Mouse (Mus musculus): ENCODE data around the gene Fam240a. TPM values are rescaled to one million over a fixed set of nuclear protein-coding genes. Genes with fewer than 3 reads are reported as not detected.
A peak's percentile ranks its signal among the peaks of the same experiment; 100 is the strongest.

Fam240a gene
- total and polyA plus RNA-seq, 2 experiments from 2014 or later = not detected

DNA sequence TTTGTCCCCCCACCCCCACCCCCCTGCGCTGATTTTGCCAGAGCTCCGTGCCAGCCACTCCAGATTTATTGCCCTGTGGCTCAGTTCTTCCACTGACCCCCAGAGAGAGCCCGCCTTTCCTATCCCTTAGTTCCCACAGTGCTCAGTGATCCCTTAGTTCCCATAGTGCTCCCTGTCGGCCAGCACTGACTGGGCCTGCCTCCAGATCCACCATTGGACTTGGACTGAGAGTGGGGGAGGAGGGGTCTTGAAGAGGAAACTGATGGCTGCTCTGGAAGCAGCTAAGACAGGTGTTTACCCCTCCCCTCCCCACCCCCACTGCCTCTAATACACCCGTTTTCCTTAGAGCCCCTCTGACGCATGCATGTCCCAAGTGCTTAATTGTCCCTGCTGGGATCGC, 20.7 kb downstream of the Fam240a start:
- Histone ChIP-seq H3K27me3 (ENCODE audit: insufficient read depth, low read length) (no peaks in the 10 kb centered on the region), H3K9ac (replicated peaks; ENCODE audit: low read length, poor library complexity, severe bottlenecking) (no peak overlapping the region), H3K4me1 (ENCODE audit: insufficient read depth, low read length) (no peaks in the 10 kb centered on the region), H3K36me3 (ENCODE audit: insufficient read depth, low read length) (no peaks in the 10 kb centered on the region), H3K9me3 (ENCODE audit: low read length) (no peaks in the 10 kb centered on the region), H3K4me2 (ENCODE audit: low read depth, low read length, poor library complexity, severe bottlenecking) (no peak overlapping the region), H3K4me3 (ENCODE audit: low read depth, low read length) (no peak overlapping the region), H3K27ac (ENCODE audit: low read depth, low read length) (no peak overlapping the region)
- 18% methylated on average over 7 of the region's 7 CpGs for WGBS
- no peak for TF ChIP-seq CTCF (IDR thresholded peaks at IDR 0.05)
- DNase-seq (ENCODE audit: low spot score) (no peak), ATAC-seq (ENCODE audit: low FRiP score) (no peak)

- DNase-seq (ENCODE audit: low spot score) (no peak), ATAC-seq (ENCODE audit: low FRiP score) (no peak)
- H3K9me3 ChIP-seq (ENCODE audit: low read length) = no peaks in the 10 kb centered on the region
- H3K4me3 ChIP-seq (ENCODE audit: low read depth, low read length) = no peak overlapping the region
- TF ChIP-seq CTCF (IDR thresholded peaks at IDR 0.05) = no peak
- no peak overlapping the region for H3K9ac ChIP-seq (replicated peaks; ENCODE audit: low read length, poor library complexity, severe bottlenecking)
- no peaks in the 10 kb centered on the region for H3K27me3 ChIP-seq (ENCODE audit: insufficient read depth, low read length)
- no peak overlapping the region for H3K27ac ChIP-seq (ENCODE audit: low read depth, low read length)
- H3K36me3 ChIP-seq (ENCODE audit: insufficient read depth, low read length) = no peaks in the 10 kb centered on the region
- WGBS = 56% methylated on average over 5 of the region's 5 CpGs
- no peak overlapping the region for H3K4me2 ChIP-seq (ENCODE audit: low read depth, low read length, poor library complexity, severe bottlenecking)
- H3K4me1 ChIP-seq (ENCODE audit: insufficient read depth, low read length) = no peaks in the 10 kb centered on the region
These were observed 21.2 kb downstream of the Fam240a start for GRCm38 (mm10) chr9:110895507-110895906.

DNA sequence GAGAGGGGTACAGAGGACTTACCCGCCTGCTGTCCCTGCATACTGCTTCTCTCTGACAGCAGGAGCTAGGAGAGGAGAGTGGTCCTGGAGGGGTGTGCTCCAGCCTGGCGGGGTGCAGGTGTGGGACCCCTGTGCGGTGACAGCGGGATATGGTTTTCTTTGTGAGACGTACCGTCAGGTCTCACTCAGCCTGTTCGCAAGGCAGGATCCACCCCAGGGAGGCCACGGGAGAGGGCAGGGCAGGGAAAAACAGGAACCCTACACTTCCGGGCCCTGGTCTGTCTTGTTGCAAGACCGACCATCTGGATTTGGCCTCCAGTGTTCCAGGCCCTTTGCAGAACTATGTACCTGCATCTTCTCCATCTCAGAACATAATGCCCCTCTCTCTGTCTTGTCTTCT, 23.2 kb downstream of the Fam240a start:
- WGBS = 61% methylated on average over 10 of the region's 10 CpGs
- Histone ChIP-seq H3K27ac (ENCODE audit: low read depth, low read length) (no peak overlapping the region), H3K36me3 (ENCODE audit: insufficient read depth, low read length) (no peaks in the 10 kb centered on the region; the same call in 1 of the 2 replicates), H3K9ac (replicated peaks; ENCODE audit: low read length, poor library complexity, severe bottlenecking) (no peak overlapping the region), H3K9me3 (ENCODE audit: low read length) (no peaks in the 10 kb centered on the region), H3K4me1 (ENCODE audit: insufficient read depth, low read length) (no peaks in the 10 kb centered on the region), H3K4me2 (ENCODE audit: low read depth, low read length, poor library complexity, severe bottlenecking) (no peak overlapping the region), H3K27me3 (ENCODE audit: insufficient read depth, low read length) (no peaks in the 10 kb centered on the region), H3K4me3 (ENCODE audit: low read depth, low read length) (no peak overlapping the region)
- no peak for ATAC-seq (ENCODE audit: low FRiP score)
- no peak for DNase-seq (ENCODE audit: low spot score)
- no peak for TF ChIP-seq CTCF (IDR thresholded peaks at IDR 0.05)

DNA sequence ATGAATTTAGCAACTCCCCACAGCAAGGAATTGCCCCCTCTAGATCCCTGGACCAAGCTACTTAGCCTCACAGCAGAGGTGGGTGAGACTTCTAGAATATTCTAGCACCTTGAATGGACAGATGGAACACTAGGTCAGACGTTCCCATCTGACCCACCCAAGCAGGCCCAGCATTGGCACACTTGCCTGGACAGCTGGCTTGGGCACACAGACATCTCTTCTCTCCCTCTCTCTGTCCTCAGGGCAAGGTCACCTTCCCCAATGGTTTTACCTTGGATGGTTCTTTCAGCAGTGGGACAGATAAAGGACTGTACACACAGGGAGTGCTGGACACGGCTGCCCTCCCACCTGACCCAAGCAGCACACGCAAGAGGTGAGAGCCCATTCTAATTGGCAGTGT, 24.1 kb downstream of the Fam240a start:
- Histone ChIP-seq H3K4me1 (ENCODE audit: insufficient read depth, low read length) (no peaks in the 10 kb centered on the region), H3K27ac (ENCODE audit: low read depth, low read length) (no peak overlapping the region), H3K4me2 (ENCODE audit: low read depth, low read length, poor library complexity, severe bottlenecking) (no peak overlapping the region), H3K9me3 (ENCODE audit: low read length) (no peaks in the 10 kb centered on the region), H3K36me3 (ENCODE audit: insufficient read depth, low read length) (no peaks in the 10 kb centered on the region; the same call in 1 of the 2 replicates), H3K27me3 (ENCODE audit: insufficient read depth, low read length) (no peaks in the 10 kb centered on the region), H3K9ac (replicated peaks; ENCODE audit: low read length, poor library complexity, severe bottlenecking) (no peak overlapping the region), H3K4me3 (ENCODE audit: low read depth, low read length) (no peak overlapping the region)
- no peak for TF ChIP-seq CTCF (IDR thresholded peaks at IDR 0.05)
- ATAC-seq (ENCODE audit: low FRiP score) (no peak), DNase-seq (ENCODE audit: low spot score) (no peak)
- WGBS = 85% methylated on average over 3 of the region's 3 CpGs

DNA sequence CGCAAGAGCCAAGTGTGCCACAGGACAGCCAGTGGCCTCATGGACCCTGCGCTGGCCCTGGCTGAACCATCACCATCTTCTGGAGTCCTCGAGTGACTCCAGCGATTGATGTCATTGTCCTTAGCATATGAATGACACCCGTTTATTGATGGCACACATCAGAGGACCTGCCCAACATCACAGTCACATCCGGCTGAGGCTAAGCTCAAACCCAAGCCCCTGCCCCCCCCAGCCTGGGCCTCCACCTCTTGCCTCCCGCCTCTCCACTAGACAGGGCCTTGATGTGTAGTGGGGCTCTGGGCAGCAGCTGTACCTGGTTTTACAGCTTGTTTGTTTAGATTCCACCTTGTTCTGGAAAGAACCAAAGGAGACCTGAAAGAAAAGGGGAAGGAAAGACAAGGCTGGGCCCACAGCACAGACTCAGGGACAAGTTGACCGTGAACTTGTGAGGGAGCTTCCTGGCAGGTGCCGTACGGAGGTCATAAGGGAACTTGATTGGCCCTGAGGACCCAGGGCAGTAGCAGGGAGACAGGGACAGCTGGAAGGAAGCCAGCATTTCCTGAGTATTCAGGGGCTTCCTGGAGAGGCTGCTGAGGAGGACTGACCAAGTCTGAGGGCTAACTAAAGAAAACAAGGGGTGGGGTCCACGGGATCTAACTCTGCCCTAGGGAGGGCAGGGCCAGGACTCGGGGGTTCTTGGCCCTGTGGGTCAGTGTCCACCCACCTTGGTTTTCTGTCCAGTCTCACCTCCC, 25.4 kb downstream of the Fam240a start:
- no peaks in the 10 kb centered on the region for H3K4me1 ChIP-seq (ENCODE audit: insufficient read depth, low read length)
- no peak overlapping the region for H3K27ac ChIP-seq (ENCODE audit: low read depth, low read length)
- no peak overlapping the region for H3K4me2 ChIP-seq (ENCODE audit: low read depth, low read length, poor library complexity, severe bottlenecking)
- no peak overlapping the region for H3K9ac ChIP-seq (replicated peaks; ENCODE audit: low read length, poor library complexity, severe bottlenecking)
- no peak for TF ChIP-seq CTCF (IDR thresholded peaks at IDR 0.05)
- WGBS = 76% methylated on average over 12 of the region's 12 CpGs
- no peak overlapping the region for H3K4me3 ChIP-seq (ENCODE audit: low read depth, low read length)
- no peaks in the 10 kb centered on the region for H3K9me3 ChIP-seq (ENCODE audit: low read length)
- ATAC-seq (ENCODE audit: low FRiP score) (no peak), DNase-seq (ENCODE audit: low spot score) (no peak)
- no peaks in the 10 kb centered on the region for H3K27me3 ChIP-seq (ENCODE audit: insufficient read depth, low read length)
- H3K36me3 ChIP-seq (ENCODE audit: insufficient read depth, low read length) = no peaks in the 10 kb centered on the region; the same call in 1 of the 2 replicates

DNA sequence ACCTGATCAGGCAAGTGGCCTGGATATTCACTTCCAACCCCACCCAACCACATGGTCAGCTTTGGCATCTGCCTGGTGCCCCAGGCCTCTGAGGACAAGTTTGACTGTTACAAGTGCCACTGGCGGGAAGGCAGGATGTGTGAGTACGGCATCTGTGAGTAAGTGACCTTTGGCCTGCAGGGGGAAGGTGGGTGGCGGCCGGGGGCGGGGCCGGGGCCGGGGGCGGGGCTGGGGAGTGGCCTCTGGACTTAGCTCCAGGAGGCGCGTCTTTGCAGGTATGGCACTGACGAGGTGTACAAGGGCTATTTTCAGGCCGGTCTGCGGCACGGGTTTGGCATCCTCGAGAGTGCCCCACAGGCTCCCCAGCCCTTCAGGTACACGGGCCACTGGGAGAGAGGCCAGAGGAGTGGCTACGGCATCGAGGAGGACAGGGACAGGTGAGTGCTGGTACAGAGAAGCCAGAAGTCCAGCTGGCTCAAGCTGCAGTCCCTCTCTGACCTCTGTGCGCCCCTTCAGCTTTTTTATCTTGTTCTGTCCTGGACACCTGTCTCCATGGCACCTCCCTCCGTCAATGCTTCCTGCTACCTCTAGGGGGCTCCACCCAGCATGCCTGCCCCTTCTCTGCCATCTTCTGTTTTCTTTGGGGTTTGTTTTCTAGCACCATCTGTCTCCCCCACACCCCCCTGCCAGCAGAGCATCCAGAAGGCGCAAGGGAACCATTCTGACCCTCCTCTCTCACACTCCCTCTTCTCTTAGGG, 26.5 kb downstream of the Fam240a start:
- no peak for DNase-seq (ENCODE audit: low spot score)
- Histone ChIP-seq H3K9me3 (ENCODE audit: low read length) (no peaks in the 10 kb centered on the region), H3K4me2 (ENCODE audit: low read depth, low read length, poor library complexity, severe bottlenecking) (no peak overlapping the region), H3K4me3 (ENCODE audit: low read depth, low read length) (no peak overlapping the region), H3K36me3 (ENCODE audit: insufficient read depth, low read length) (no peaks in the 10 kb centered on the region; the same call in 1 of the 2 replicates), H3K4me1 (ENCODE audit: insufficient read depth, low read length) (no peaks in the 10 kb centered on the region), H3K27me3 (ENCODE audit: insufficient read depth, low read length) (no peaks in the 10 kb centered on the region), H3K9ac (replicated peaks; ENCODE audit: low read length, poor library complexity, severe bottlenecking) (no peak overlapping the region), H3K27ac (ENCODE audit: low read depth, low read length) (no peak overlapping the region)
- ATAC-seq (ENCODE audit: low FRiP score) = no peak
- WGBS = 25% methylated on average over 21 of the region's 21 CpGs
- peak; percentile 43 for TF ChIP-seq CTCF (IDR thresholded peaks at IDR 0.05)
